ENCODE assay signal across 13 mouse cellular contexts in genomic region chr5:134445208-134445831, GRCm38 (mm10). TPM values are rescaled to one million over a fixed set of nuclear protein-coding genes. Genes with fewer than 3 reads are reported as not detected.
DNase-seq lines count a peak whose midpoint lies in the region; ATAC-seq and TF ChIP-seq lines count a peak whose summit lies in the region.
"Had no signal": no experiment of that assay in that cellular context is flagged by ENCODE, and none has a peak within 500 bp of the region (broad histone marks: within the 10 kb centered on the region; RNA-seq: fewer than 3 reads in every experiment).

No protein-coding gene starts in this region.

- TF ChIP-seq CTCF in heart, postnatal 0 days (IDR thresholded peaks at IDR 0.05; ENCODE audit: low read depth), result no peak

- H3K36me3 ChIP-seq in heart, postnatal 0 days (replicated peaks; ENCODE audit: control insufficient read depth, insufficient read depth, low read length), result no peaks in the 10 kb centered on the region
- peaks cover 4% of the 10 kb centered on the region; the same call in 1 of the 2 replicates for H3K36me3 ChIP-seq in intestine, embryonic 16.5 days (ENCODE audit: control insufficient read depth, insufficient read depth, low read length)

- H3K9me3 ChIP-seq in heart, postnatal 0 days (replicated peaks; ENCODE audit: control insufficient read depth, low read length), result no peaks in the 10 kb centered on the region; the same call in 1 of the 2 replicates
- H3K9me3 ChIP-seq in intestine, embryonic 16.5 days (ENCODE audit: control insufficient read depth, low read length), result peaks cover 4% of the 10 kb centered on the region; the same call in 1 of the 2 replicates
- H3K9me3 ChIP-seq: liver, embryonic 12.5 days had no signal

- peaks cover 22% of the 10 kb centered on the region for H3K4me1 ChIP-seq in heart, postnatal 0 days (ENCODE audit: control insufficient read depth, insufficient read depth)
- peaks cover 34% of the 10 kb centered on the region for H3K4me1 ChIP-seq in intestine, embryonic 16.5 days (ENCODE audit: control insufficient read depth, insufficient read depth, low read length)

- H3K4me3 ChIP-seq in heart, postnatal 0 days (ENCODE audit: low read depth, low read length), result no peak overlapping the region
- H3K4me3 ChIP-seq in intestine, embryonic 16.5 days (ENCODE audit: low read length), result no peak overlapping the region
- H3K4me3 ChIP-seq: forebrain, embryonic 12.5 days; layer of hippocampus, adult 2 months; liver, embryonic 12.5 days; midbrain, embryonic 12.5 days had no signal

- no peak for TF ChIP-seq EP300 in heart, postnatal 0 days (IDR thresholded peaks at IDR 0.05; ENCODE audit: low read depth)

- WGBS in heart, postnatal 0 days, result 25% methylated on average over 10 of the region's 10 CpGs
- WGBS in intestine, embryonic 16.5 days, result 34% methylated on average over 10 of the region's 10 CpGs

- intact Hi-C loops in heart, postnatal 36 days (cut with DNase I), result no loop called here

- peak; percentile 56 for DNase-seq in heart, postnatal 0 days (ENCODE audit: low spot score)
- DNase-seq in heart, postnatal 36 days, result no peak
- peak; percentile 52 for DNase-seq in thymus, postnatal 0 days (ENCODE audit: low spot score)
- DNase-seq in thymus, adult 18-20 months, result no peak
- no peak for DNase-seq in layer of hippocampus, adult 18-20 months (ENCODE audit: low spot score in 2 of 2)
- DNase-seq in spleen, postnatal 36 days (ENCODE audit: low spot score in 2 of 2), result no peak
- DNase-seq: adrenal gland, postnatal 25 days had no signal

- H3K27me3 ChIP-seq in heart, postnatal 0 days (ENCODE audit: control insufficient read depth, insufficient read depth, low read length), result no peaks in the 10 kb centered on the region
- H3K27me3 ChIP-seq in intestine, embryonic 16.5 days (replicated peaks; ENCODE audit: control insufficient read depth, insufficient read depth, low read length), result no peaks in the 10 kb centered on the region
- H3K27me3 ChIP-seq: forebrain, embryonic 12.5 days; liver, embryonic 12.5 days; midbrain, embryonic 12.5 days had no signal

- ATAC-seq in heart, postnatal 0 days (ENCODE audit: insufficient read depth, low read depth), result peak; percentile 52; the same call in 1 of the 2 replicates
- ATAC-seq in intestine, embryonic 16.5 days, result peak; percentile 8; the same call in 1 of the 2 replicates
- no peak for ATAC-seq in monocyte, adult 5-6 weeks (replicated peaks; ENCODE audit: insufficient number of reproducible peaks, low FRiP score, low TSS enrichment, poor library complexity, severe bottlenecking)
- ATAC-seq: liver, embryonic 12.5 days had no signal

- H3K9ac ChIP-seq in heart, postnatal 0 days (replicated peaks; ENCODE audit: low read depth, low read length), result peak overlapping the region; percentile 30; the same call in 1 of the 2 replicates
- H3K9ac ChIP-seq in intestine, embryonic 16.5 days (ENCODE audit: low read depth, low read length), result 0 out of 2 replicates have a peak overlapping the region, but pooled peaks have one; percentile 24
- H3K9ac ChIP-seq: forebrain, embryonic 12.5 days; liver, embryonic 12.5 days; midbrain, embryonic 12.5 days had no signal

- H3K27ac ChIP-seq in heart, postnatal 0 days (ENCODE audit: low read depth), result peak overlapping the region; percentile 76
- peak overlapping the region; percentile 76 for H3K27ac ChIP-seq in intestine, embryonic 16.5 days (ENCODE audit: low read length)
- H3K27ac ChIP-seq: forebrain, embryonic 12.5 days; layer of hippocampus, adult 2 months; liver, embryonic 12.5 days; midbrain, embryonic 12.5 days had no signal

- peak overlapping the region; percentile 19; the same call in 1 of the 2 replicates for H3K4me2 ChIP-seq in heart, postnatal 0 days (ENCODE audit: low read depth, low read length)
- H3K4me2 ChIP-seq in intestine, embryonic 16.5 days (ENCODE audit: low read depth, low read length), result peak overlapping the region; percentile 35; the same call in 1 of the 2 replicates
- H3K4me2 ChIP-seq: forebrain, embryonic 12.5 days; liver, embryonic 12.5 days; midbrain, embryonic 12.5 days had no signal

RNA-seq across cellular contexts. Expression of gene Gtf2ird1, which starts 11.2 kb away (rescaled TPM):
- total RNA-seq in heart, postnatal 0 days (2014; rRNA removed; ENCODE audit: low replicate concordance), result 28.8 and 63.7 TPM in 2 replicates
- 20.5 and 27.7 TPM in 2 replicates for polyA plus RNA-seq in heart, postnatal 0 days (2015; fragmentation: Nextera tagmentation; extraction: Ambion mirVana)
- 10 to 100 TPM; 23.4 to 26.9 TPM for total RNA-seq in heart, postnatal 36 days (2021)
- polyA plus RNA-seq in thymus, postnatal 0 days (2015; fragmentation: Nextera tagmentation; extraction: Ambion mirVana), result 54.7 and 67.4 TPM in 2 replicates
- 66.5 and 66.6 TPM in 2 replicates for polyA plus RNA-seq in intestine, embryonic 16.5 days (2015; fragmentation: Nextera tagmentation; extraction: Ambion mirVana)
- 2.0 to 2.8 TPM (median 2.4 TPM) in 3 replicates for total RNA-seq in monocyte, adult 5-6 weeks (2017)
- 10 to 100 TPM; 19.8 to 27.3 TPM for total RNA-seq in layer of hippocampus, adult 18-20 months (2021)

Comparison
In these comparisons a context has a peak if more than half of its experiments do, and no peak if none do; other contexts are left out.
1. DNase-seq: peak in heart, postnatal 0 days (single experiment) and thymus, postnatal 0 days (single experiment); none in heart, postnatal 36 days (0 of 2), thymus, adult 18-20 months (0 of 2), layer of hippocampus, adult 18-20 months (0 of 2) and spleen, postnatal 36 days (0 of 2).